Mouse (Mus musculus) MEL (cell line): ENCODE data around the gene Shq1.

Experiments
- GABPA ChIP-seq: IDR thresholded peaks from 2 replicates; pipeline ENCODE4 v1.6.1; 2012; ENCODE audit warnings: low read depth, mild to moderate bottlenecking, inconsistent platforms, low read length, improper control_type of control experiment, moderate library complexity
- SMC3 ChIP-seq: IDR thresholded peaks from 2 replicates; pipeline ENCODE4 v1.6.1; 2011; ENCODE audit warnings: low read depth, low read length, improper control_type of control experiment

- TF ChIP-seq GABPA (no peak), SMC3 (no peak)
These were observed 42.7 kb downstream of the Shq1 start for GRCm38 (mm10) chr6:100628223-100628622.
